ENCODE assay signal across 7 mouse cellular contexts in genomic region chr7:34132355-34133079, GRCm38 (mm10). TPM values are rescaled to one million over a fixed set of nuclear protein-coding genes. Genes with fewer than 3 reads are reported as not detected.
DNase-seq lines count a peak whose midpoint lies in the region; ATAC-seq and TF ChIP-seq lines count a peak whose summit lies in the region.

No protein-coding gene starts in this region.

- H3K4me1 ChIP-seq in E14TG2a.4 (replicated peaks; ENCODE audit: low read depth, low read length) = peaks cover 42% of the 10 kb centered on the region
- H3K4me1 ChIP-seq in embryonic facial prominence, embryonic 15.5 days = peaks cover 31% of the 10 kb centered on the region
- peaks cover 14% of the 10 kb centered on the region for H3K4me1 ChIP-seq in hindbrain, embryonic 12.5 days
- no peaks in the 10 kb centered on the region for H3K4me1 ChIP-seq in liver, embryonic 11.5 days (replicated peaks; ENCODE audit: control insufficient read depth, insufficient read depth, low read length)
- H3K4me1 ChIP-seq in neural tube, embryonic 13.5 days (replicated peaks) = peaks cover 20% of the 10 kb centered on the region

- DNase-seq in 3134 (ENCODE audit: extremely low read depth, insufficient read length, low spot score) = peak; percentile 47
- peak; percentile 36 for DNase-seq in liver, embryonic 11.5 days (ENCODE audit: low spot score)

- no peaks in the 10 kb centered on the region for H3K27me3 ChIP-seq in E14TG2a.4 (ENCODE audit: insufficient read depth, low read length)
- H3K27me3 ChIP-seq in embryonic facial prominence, embryonic 15.5 days = no peaks in the 10 kb centered on the region
- H3K27me3 ChIP-seq in hindbrain, embryonic 12.5 days = no peaks in the 10 kb centered on the region
- H3K27me3 ChIP-seq in liver, embryonic 11.5 days (replicated peaks; ENCODE audit: control insufficient read depth, insufficient read depth, low read length) = peaks cover 34% of the 10 kb centered on the region
- H3K27me3 ChIP-seq in neural tube, embryonic 13.5 days = no peaks in the 10 kb centered on the region

- TF ChIP-seq CTCF in E14TG2a.4 (conservative IDR thresholded peaks at IDR 0.05; ENCODE audit: low read length) = no peak

- peak overlapping the region; percentile 70 for H3K4me2 ChIP-seq in embryonic facial prominence, embryonic 15.5 days (replicated peaks)
- peak overlapping the region; percentile 68 for H3K4me2 ChIP-seq in hindbrain, embryonic 12.5 days (replicated peaks)
- H3K4me2 ChIP-seq in liver, embryonic 11.5 days = peak overlapping the region; percentile 55
- peak overlapping the region; percentile 60 for H3K4me2 ChIP-seq in neural tube, embryonic 13.5 days

- peaks cover 11% of the 10 kb centered on the region for H3K9me3 ChIP-seq in E14TG2a.4 (ENCODE audit: low read length)
- H3K9me3 ChIP-seq in embryonic facial prominence, embryonic 15.5 days (replicated peaks) = no peaks in the 10 kb centered on the region
- H3K9me3 ChIP-seq in hindbrain, embryonic 12.5 days (replicated peaks) = no peaks in the 10 kb centered on the region
- no peaks in the 10 kb centered on the region; the same call in 1 of the 2 replicates for H3K9me3 ChIP-seq in liver, embryonic 11.5 days (ENCODE audit: control insufficient read depth, low read length)
- H3K9me3 ChIP-seq in neural tube, embryonic 13.5 days = no peaks in the 10 kb centered on the region

- peaks cover 19% of the 10 kb centered on the region for H3K36me3 ChIP-seq in E14TG2a.4 (ENCODE audit: insufficient read depth, low read length)
- H3K36me3 ChIP-seq in embryonic facial prominence, embryonic 15.5 days = peaks cover 2% of the 10 kb centered on the region
- 0 out of 2 replicates have a peak, but pooled peaks cover 4% of the 10 kb centered on the region for H3K36me3 ChIP-seq in hindbrain, embryonic 12.5 days
- H3K36me3 ChIP-seq in liver, embryonic 11.5 days (ENCODE audit: control insufficient read depth, insufficient read depth, low read length) = no peaks in the 10 kb centered on the region
- peaks cover 3% of the 10 kb centered on the region; the same call in 1 of the 2 replicates for H3K36me3 ChIP-seq in neural tube, embryonic 13.5 days

- peak overlapping the region; percentile 86 for H3K27ac ChIP-seq in embryonic facial prominence, embryonic 15.5 days (replicated peaks)
- H3K27ac ChIP-seq in hindbrain, embryonic 12.5 days = peak overlapping the region; percentile 77
- peak overlapping the region; percentile 62; the same call in 1 of the 2 replicates for H3K27ac ChIP-seq in liver, embryonic 11.5 days (ENCODE audit: low read depth, low read length)
- H3K27ac ChIP-seq in neural tube, embryonic 13.5 days (replicated peaks) = peak overlapping the region; percentile 74

- H3K9ac ChIP-seq in embryonic facial prominence, embryonic 15.5 days = peak overlapping the region; percentile 94
- H3K9ac ChIP-seq in hindbrain, embryonic 12.5 days = peak overlapping the region; percentile 83
- peak overlapping the region; percentile 67 for H3K9ac ChIP-seq in liver, embryonic 11.5 days (ENCODE audit: low read depth, low read length)
- H3K9ac ChIP-seq in neural tube, embryonic 13.5 days = peak overlapping the region; percentile 91

- WGBS in embryonic facial prominence, embryonic 15.5 days = under 1% methylated on average over 83 of the region's 116 CpGs
- under 1% methylated on average over 72 of the region's 116 CpGs for WGBS in hindbrain, embryonic 12.5 days
- WGBS in liver, embryonic 11.5 days = 1% methylated on average over 70 of the region's 116 CpGs
- under 1% methylated on average over 112 of the region's 116 CpGs for WGBS in neural tube, embryonic 13.5 days

- peak; percentile 78 for ATAC-seq in embryonic facial prominence, embryonic 15.5 days (ENCODE audit: insufficient number of reproducible peaks, low FRiP score, low TSS enrichment, low read depth)
- ATAC-seq in hindbrain, embryonic 12.5 days (ENCODE audit: low FRiP score) = peak; percentile 83
- ATAC-seq in liver, embryonic 11.5 days (replicated peaks; ENCODE audit: low FRiP score) = peak; percentile 51
- ATAC-seq in neural tube, embryonic 13.5 days (ENCODE audit: low read depth) = peak; percentile 78
- ATAC-seq in inflammation-experienced regulatory T-cells, adult 6 months = no peak

- peak overlapping the region; percentile 85 for H3K4me3 ChIP-seq in E14TG2a.4 (replicated peaks; ENCODE audit: low read length)
- peak overlapping the region; percentile 82 for H3K4me3 ChIP-seq in embryonic facial prominence, embryonic 15.5 days (replicated peaks)
- H3K4me3 ChIP-seq in hindbrain, embryonic 12.5 days = peak overlapping the region; percentile 77
- H3K4me3 ChIP-seq in liver, embryonic 11.5 days (ENCODE audit: low read depth, low read length) = peak overlapping the region; percentile 69
- peak overlapping the region; percentile 74 for H3K4me3 ChIP-seq in neural tube, embryonic 13.5 days

RNA-seq across cellular contexts. Expression of gene Wtip, which starts 0.6 kb away (rescaled TPM):
- 6.8 and 7.4 TPM in 2 replicates for polyA plus RNA-seq in embryonic facial prominence, embryonic 15.5 days (2015; fragmentation: Nextera tagmentation; extraction: Ambion mirVana)
- 4.1 and 6.2 TPM in 2 replicates for polyA plus RNA-seq in hindbrain, embryonic 12.5 days (2016; fragmentation: Nextera tagmentation; extraction: Ambion mirVana)
- 2.2 and 3.4 TPM in 2 replicates for polyA plus RNA-seq in liver, embryonic 11.5 days (2014; fragmentation: Nextera tagmentation; extraction: Ambion mirVana)
- 3.2 and 5.2 TPM in 2 replicates for polyA plus RNA-seq in neural tube, embryonic 13.5 days (2015; fragmentation: Nextera tagmentation; extraction: Ambion mirVana)
- polyA plus RNA-seq in inflammation-experienced regulatory T-cells, adult 6 months (2017; shearing (Covaris generic)) = not detected

RNA-seq across cellular contexts. Expression of gene Uba2, which starts 36.9 kb away (rescaled TPM):
- 187 and 188 TPM in 2 replicates for polyA plus RNA-seq in embryonic facial prominence, embryonic 15.5 days (2015; fragmentation: Nextera tagmentation; extraction: Ambion mirVana)
- polyA plus RNA-seq in hindbrain, embryonic 12.5 days (2016; fragmentation: Nextera tagmentation; extraction: Ambion mirVana) = 220 and 226 TPM in 2 replicates
- 226 and 253 TPM in 2 replicates for polyA plus RNA-seq in liver, embryonic 11.5 days (2014; fragmentation: Nextera tagmentation; extraction: Ambion mirVana)
- 188 and 193 TPM in 2 replicates for polyA plus RNA-seq in neural tube, embryonic 13.5 days (2015; fragmentation: Nextera tagmentation; extraction: Ambion mirVana)
- 10 to 100 TPM; 74.4 to 98.1 (median 87.7) TPM for polyA plus RNA-seq in inflammation-experienced regulatory T-cells, adult 6 months (2017; shearing (Covaris generic))

RNA-seq across cellular contexts. Expression of gene Scgb1b30, which starts 37.3 kb away (rescaled TPM):
- polyA plus RNA-seq in embryonic facial prominence, embryonic 15.5 days (2015; fragmentation: Nextera tagmentation; extraction: Ambion mirVana) = not detected in 2 replicates
- polyA plus RNA-seq in hindbrain, embryonic 12.5 days (2016; fragmentation: Nextera tagmentation; extraction: Ambion mirVana) = not detected in 2 replicates
- not detected in 2 replicates for polyA plus RNA-seq in liver, embryonic 11.5 days (2014; fragmentation: Nextera tagmentation; extraction: Ambion mirVana)
- polyA plus RNA-seq in neural tube, embryonic 13.5 days (2015; fragmentation: Nextera tagmentation; extraction: Ambion mirVana) = not detected in 2 replicates
- polyA plus RNA-seq in inflammation-experienced regulatory T-cells, adult 6 months (2017; shearing (Covaris generic)) = not detected
